Mouse (Mus musculus) erythroblast, embryonic 14.5 days (primary cell): ENCODE results near the gene Naa30. TPM values are rescaled to one million over a fixed set of nuclear protein-coding genes. Genes with fewer than 3 reads are reported as not detected.

ENCODE experiments used
- H3K27me3 ChIP-seq: 2 replicates; pipeline ENCODE4 v1.6.1; 2012; ENCODE audit warnings: inconsistent platforms; ENCODE audit not compliant: control insufficient read depth
- H3K36me3 ChIP-seq: 2 replicates; pipeline ENCODE4 v1.6.1; 2012; ENCODE audit warnings: mild to moderate bottlenecking, inconsistent platforms; ENCODE audit not compliant: control insufficient read depth
- H3K4me1 ChIP-seq: 2 replicates; pipeline ENCODE4 v1.6.1; 2012; ENCODE audit warnings: inconsistent platforms; ENCODE audit not compliant: control insufficient read depth
- H3K4me3 ChIP-seq: replicated peaks from 2 replicates; pipeline ENCODE3; 2012; ENCODE audit warnings: moderate library complexity, mild to moderate bottlenecking, inconsistent platforms
- H3K9me3 ChIP-seq: 2 replicates; pipeline ENCODE4 v1.6.1; 2012; ENCODE audit warnings: low read length, inconsistent platforms, mixed read lengths; ENCODE audit not compliant: control insufficient read depth
- GATA1 ChIP-seq: IDR thresholded peaks from 2 replicates; pipeline ENCODE4 v1.6.1; 2012; ENCODE audit warnings: low read length, inconsistent platforms, mixed read lengths
- TAL1 ChIP-seq: IDR thresholded peaks from 3 replicates; pipeline ENCODE4 v1.6.1; 2012; ENCODE audit warnings: low read length, inconsistent platforms, mixed read lengths
- polyA plus RNA-seq: library from polyadenylated mRNA; stranded (reverse); fragments of >175 nt; gene quantifications from 2 replicates; pipeline ENCODE4 v1.2.3, GENCODE M21; 2012

Naa30 gene
- polyA plus RNA-seq, result 0.29 and 0.45 TPM in 2 replicates

DNA sequence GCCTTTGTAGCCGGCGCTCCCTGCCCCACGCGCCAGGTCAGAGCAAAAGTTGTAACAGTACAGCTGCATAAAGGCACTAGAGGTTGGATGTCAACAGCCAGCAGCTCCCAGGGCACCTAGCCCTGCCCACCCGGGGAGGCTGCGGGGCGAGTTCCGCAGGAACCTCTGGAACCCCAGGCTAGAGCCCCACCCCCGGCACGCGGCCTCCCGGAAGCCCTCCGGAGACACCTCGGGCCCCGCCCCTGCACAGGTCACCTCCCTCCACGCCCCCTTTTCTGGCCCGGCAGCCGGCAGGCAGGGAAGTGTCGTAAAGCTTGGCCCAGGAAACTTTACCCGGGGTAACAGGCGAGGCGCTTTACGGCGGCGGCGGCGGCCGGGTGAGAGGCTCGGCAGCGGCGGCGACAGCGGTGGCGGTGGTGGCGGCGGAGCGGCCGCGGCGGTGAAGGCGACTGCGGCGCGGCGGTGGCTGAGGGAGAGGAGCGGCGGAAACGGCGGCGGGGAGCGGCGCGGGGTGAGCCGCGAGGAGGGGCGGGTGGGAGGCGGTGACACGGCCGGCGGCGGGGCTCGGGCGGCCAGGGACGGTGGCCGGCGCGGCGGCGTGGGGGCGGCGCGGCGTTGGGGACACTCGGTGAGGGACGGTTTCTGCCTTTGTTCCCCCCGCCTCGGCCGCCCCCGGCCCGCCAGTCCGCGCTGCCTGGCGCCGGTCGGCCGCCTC is at the start of gene Naa30:
TSS of gene Naa30 (plus strand) at position 360 of the 715 bp plus-strand sequence.
- Histone ChIP-seq H3K4me3 (peak within 1 kb of the TSS; percentile 98), H3K9me3 (no peaks in the 10 kb centered on the region), H3K36me3 (peaks cover 25% of the 10 kb centered on the region), H3K27me3 (no peaks in the 10 kb centered on the region), H3K4me1 (peaks cover 30% of the 10 kb centered on the region)
- no peak for TF ChIP-seq GATA1
- TF ChIP-seq TAL1, result no peak

GRCm38 (mm10) chr14:49127162-49127779 is 44.8 kb upstream of the Naa30 start:
- no peaks in the 10 kb centered on the region; the same call in 1 of the 2 replicates for H3K4me1 ChIP-seq
- H3K27me3 ChIP-seq, result no peaks in the 10 kb centered on the region
- H3K4me3 ChIP-seq, result no peak overlapping the region
- no peak for TF ChIP-seq TAL1
- no peak for TF ChIP-seq GATA1
- H3K9me3 ChIP-seq, result no peaks in the 10 kb centered on the region
- H3K36me3 ChIP-seq, result no peaks in the 10 kb centered on the region

DNA sequence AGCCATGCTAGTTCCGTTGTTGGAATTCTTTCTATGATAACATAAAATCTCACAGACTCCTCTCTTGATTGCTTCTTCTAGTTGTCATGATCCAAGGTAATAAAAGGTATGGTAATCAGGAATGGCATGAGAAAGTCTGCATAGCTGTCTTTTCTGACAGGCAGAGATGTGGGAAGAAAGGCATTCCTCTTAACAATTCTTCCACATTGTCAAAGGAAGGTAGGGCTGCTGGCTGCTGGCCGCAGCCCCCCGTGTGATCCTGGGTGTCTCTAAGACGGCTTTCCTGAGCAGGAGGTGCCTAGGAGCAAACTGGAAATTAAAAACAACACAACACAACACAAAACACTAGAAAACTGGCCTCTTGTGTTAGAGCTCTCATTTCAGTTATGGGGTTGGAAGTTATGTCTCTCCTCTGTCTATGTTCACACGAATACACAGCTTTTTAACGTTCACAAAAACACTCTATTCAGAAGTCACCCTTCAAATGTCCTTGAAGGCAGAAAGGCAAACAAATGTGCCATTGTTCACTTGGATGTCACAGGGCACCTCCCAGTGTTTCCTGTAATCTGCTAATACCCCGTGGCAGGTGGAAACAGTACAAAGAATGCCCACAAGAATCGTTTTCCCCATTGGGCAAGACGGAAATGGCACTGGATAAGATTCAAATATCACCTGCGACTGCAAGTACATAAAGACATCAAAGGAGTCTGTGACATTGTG is 43.3 kb upstream of the Naa30 start:
- no peaks in the 10 kb centered on the region for H3K36me3 ChIP-seq
- no peak overlapping the region for H3K4me3 ChIP-seq
- TF ChIP-seq TAL1 (no peak), GATA1 (no peak)
- no peaks in the 10 kb centered on the region; the same call in 1 of the 2 replicates for H3K4me1 ChIP-seq
- no peaks in the 10 kb centered on the region for H3K27me3 ChIP-seq
- H3K9me3 ChIP-seq, result no peaks in the 10 kb centered on the region

DNA sequence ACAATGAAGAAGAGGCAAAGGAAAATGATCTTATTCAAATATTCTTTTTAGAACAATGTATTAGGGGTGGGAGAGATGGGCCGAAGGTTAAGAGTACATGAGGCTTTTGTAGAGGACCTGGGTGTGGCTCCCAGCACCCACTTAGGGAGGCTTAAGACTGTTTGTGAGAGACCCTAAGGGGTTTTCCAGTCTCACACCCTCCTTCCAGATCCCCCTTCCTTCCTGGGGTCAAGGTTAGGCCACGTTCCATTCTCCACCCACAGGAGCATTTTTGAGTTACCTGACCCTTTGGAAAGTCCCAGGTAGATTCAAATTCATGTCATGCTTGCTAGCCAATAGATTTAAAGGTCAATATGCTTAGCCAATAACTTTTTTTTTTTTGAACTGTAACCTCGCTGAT is 39.6 kb upstream of the Naa30 start:
- Histone ChIP-seq H3K4me1 (no peaks in the 10 kb centered on the region; the same call in 1 of the 2 replicates), H3K27me3 (no peaks in the 10 kb centered on the region), H3K36me3 (no peaks in the 10 kb centered on the region), H3K4me3 (no peak overlapping the region), H3K9me3 (no peaks in the 10 kb centered on the region)
- TF ChIP-seq TAL1 (no peak), GATA1 (no peak)

DNA sequence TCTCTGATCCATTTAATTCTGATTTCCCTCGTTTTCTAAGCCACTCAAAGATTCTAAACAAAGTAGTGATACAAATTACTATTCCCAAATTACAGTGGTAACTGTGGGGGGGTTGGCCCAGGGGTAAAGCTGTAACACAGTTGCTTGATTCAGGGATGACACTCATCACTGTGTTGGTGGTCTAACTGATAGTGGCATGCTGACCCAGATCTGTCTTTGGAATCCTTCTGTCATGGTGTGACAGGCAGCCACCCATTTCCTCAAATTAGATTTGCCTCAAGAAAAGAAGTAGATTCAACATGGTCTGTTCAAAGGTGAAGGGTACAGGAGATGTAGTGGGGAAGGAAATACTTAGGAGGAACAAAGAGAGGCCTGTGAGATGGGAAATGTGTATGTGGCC is 33.9 kb upstream of the Naa30 start:
- no peaks in the 10 kb centered on the region for H3K36me3 ChIP-seq
- H3K4me3 ChIP-seq, result no peak overlapping the region
- no peaks in the 10 kb centered on the region for H3K27me3 ChIP-seq
- no peaks in the 10 kb centered on the region for H3K9me3 ChIP-seq
- TF ChIP-seq TAL1, result no peak
- TF ChIP-seq GATA1, result no peak
- H3K4me1 ChIP-seq, result no peaks in the 10 kb centered on the region

DNA sequence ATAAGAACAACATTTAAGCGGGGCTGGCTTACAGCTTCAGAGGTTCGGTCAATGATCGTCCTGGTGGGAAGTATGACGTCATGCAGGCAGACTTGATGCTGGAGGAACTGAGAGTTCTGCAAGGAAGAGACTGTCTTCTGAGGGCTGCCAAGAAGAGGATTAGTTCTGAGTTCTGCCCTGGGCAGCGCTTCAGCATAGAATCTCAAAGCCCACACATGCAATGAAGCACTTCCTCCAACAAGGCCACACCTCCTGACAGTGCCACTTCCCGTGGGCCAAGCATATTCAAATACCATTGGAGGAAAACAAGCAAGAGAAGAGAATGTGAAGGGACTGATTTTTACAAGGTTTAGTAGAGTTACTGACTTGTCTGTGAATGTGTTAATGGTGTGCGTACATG is 31.3 kb upstream of the Naa30 start:
- Histone ChIP-seq H3K4me3 (no peak overlapping the region), H3K4me1 (no peaks in the 10 kb centered on the region), H3K9me3 (no peaks in the 10 kb centered on the region), H3K36me3 (no peaks in the 10 kb centered on the region), H3K27me3 (no peaks in the 10 kb centered on the region)
- TF ChIP-seq GATA1 (no peak), TAL1 (no peak)

DNA sequence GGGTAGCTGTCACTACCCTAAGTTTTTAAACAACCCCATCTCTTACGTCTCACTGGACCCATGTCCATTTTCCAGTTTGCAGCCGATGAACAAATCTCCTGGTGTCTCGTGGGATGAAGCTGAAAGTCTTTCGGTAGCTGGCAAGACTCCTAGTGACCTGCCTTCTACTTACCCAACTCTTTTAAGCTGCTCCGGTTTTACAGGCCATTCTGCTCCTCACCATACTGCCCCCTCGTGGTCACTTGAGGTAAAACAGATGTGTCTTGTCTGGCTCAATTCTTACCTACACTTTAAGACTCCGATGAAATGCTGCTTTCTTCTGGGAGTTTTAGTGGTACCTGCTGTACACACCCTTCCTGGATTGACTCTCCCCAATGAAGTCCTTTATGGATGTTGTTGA is 18.2 kb upstream of the Naa30 start:
- Histone ChIP-seq H3K27me3 (no peaks in the 10 kb centered on the region), H3K4me1 (no peaks in the 10 kb centered on the region), H3K36me3 (no peaks in the 10 kb centered on the region), H3K4me3 (no peak overlapping the region), H3K9me3 (no peaks in the 10 kb centered on the region)
- TF ChIP-seq GATA1 (no peak), TAL1 (no peak)

DNA sequence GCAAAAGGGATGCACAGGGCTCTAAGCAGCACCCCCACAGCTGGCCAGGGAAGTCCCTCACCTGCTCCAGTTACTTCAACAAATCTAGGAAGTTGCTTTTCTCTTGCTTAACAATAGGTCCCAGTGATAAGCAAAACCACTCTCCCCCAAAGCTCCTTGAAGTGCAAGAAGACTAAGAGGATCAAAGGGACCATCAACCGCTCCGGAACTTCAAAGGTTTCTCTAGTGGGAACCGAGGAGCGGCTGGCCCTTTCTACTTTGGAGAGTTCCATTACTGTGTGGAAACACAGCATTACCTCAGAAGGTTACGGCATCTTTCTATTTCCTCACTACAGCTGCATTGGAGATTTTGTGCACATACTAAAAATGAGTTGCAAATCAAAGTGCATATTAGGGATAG is 16.5 kb upstream of the Naa30 start:
- no peak for TF ChIP-seq GATA1
- no peak for TF ChIP-seq TAL1
- H3K4me1 ChIP-seq, result no peaks in the 10 kb centered on the region
- H3K4me3 ChIP-seq, result no peak overlapping the region
- no peaks in the 10 kb centered on the region for H3K36me3 ChIP-seq
- no peaks in the 10 kb centered on the region for H3K9me3 ChIP-seq
- no peaks in the 10 kb centered on the region for H3K27me3 ChIP-seq

DNA sequence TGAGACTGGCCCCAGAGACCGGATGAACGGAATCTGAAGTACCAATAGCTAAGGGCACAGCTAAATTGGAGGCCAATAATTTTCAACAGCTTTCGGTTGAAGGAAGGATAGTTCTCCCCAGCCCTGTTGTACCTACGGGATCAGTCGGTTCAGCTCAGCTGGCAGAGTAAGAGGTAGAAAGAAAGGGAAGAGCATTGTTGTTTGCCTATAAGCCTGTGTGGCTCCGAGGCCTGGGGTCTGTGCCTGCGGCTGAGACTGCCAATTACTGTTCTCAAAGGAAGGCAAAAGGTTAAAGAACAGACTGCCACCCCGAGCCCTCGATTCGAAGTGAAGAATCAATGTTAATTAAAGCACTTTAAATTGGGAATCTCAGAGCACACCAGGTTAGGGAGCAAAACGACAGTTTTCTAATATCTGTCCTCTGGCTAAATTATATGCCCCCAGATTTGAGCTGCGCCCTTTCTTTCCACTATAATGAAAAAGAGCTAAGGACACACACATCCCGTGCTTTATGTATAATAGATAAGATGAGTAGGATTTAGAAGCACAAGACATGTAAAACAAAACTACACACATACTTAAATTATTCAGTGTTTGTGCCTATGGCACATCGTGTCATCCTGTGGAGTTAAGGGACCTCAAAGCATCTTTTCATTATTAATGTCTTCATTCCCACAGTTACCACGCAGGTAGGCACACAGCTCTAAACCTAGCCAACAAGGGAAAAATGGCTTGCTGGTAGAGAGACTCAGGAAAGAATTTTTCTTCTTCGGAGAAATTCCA is 13.7 kb upstream of the Naa30 start:
- Histone ChIP-seq H3K9me3 (no peaks in the 10 kb centered on the region), H3K4me3 (no peak overlapping the region), H3K36me3 (no peaks in the 10 kb centered on the region), H3K27me3 (no peaks in the 10 kb centered on the region), H3K4me1 (no peaks in the 10 kb centered on the region)
- TF ChIP-seq GATA1, result no peak
- TF ChIP-seq TAL1, result no peak
